Mouse (Mus musculus) adrenal gland, postnatal 36 days (tissue): Measurements from ENCODE around the gene 5330417H12Rik. TPM values are rescaled to one million over a fixed set of nuclear protein-coding genes. Genes with fewer than 3 reads are reported as not detected.

Source experiments
- DNase-seq, 2 experiments: peaks; one replicate each; pipeline ENCODE4 v3.0.0; 2021; ENCODE audit warnings: mixed read lengths in 1 of 2
- total RNA-seq, 2 experiments: library from RNA; stranded (reverse); gene quantifications; 2 replicates each; pipeline ENCODE4 v1.2.3; 2021

5330417H12Rik gene
- total RNA-seq, 2 experiments from 2014 or later: not detected

DNA sequence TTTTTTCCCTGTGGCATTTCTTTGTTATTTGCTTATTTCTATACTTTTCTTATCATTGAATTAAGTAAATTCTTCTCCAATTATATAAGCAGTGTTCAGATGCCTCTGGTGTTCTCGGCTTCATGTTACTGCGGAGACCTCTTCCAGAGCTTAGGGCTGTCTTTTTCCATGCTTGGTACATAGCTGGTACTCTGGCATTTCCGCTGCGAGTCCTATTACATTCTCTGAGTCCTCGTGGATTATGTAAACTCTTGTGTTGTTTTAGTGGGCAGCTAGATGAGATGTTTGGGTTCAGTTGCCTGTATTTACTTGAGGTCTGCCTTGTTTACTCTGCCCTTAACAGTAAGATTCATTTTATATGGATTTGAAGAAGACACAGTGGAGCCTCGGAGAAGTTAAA, 820 bp upstream of the 5330417H12Rik start:
- DNase-seq: no peak

DNA sequence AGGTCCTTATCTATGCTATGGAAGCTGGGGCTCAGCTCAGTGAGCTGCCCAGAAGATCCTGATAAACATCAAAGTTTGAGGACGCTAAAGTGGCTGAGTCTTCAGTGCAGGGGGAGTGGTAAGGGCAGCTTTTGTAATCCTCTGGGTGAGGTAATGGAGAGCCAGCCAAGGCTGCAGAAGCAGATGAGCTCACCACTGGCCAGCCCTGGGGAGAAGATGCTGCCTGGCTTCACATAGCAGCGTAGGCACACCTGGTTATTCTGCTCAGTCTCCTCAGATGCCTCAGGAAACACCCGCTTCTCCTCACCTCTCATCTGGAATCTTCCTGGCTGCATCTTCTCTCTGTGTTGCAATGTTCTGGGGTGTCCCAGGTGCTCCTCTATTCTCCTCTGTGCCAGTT, 529 bp downstream of the 5330417H12Rik start:
- peak; percentile 15 to 20 for DNase-seq

DNA sequence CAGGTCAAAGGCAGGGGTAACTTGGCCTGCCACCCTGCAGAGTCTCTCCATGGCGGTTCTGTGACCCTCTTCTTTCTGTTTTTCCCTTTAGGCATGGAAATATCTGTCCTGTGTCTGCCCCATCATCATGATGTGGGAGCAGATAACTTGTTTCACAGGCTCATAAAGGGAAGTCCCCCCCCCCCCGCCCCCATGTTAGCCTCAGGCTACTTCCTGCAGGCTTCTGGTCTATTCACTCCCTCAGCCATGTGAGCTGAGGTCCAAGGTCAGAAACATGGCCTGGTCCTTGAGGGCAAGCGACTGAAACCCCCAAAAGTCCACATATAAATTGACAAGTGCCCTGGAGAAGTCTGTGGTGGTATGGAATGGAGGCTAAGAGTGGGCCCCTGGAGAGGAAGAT, 4.8 kb downstream of the 5330417H12Rik start:
- no peak for DNase-seq

GRCm38 (mm10) chr7:107619225-107619624, 5.7 kb downstream of the 5330417H12Rik start:
- DNase-seq: no peak

GRCm38 (mm10) chr7:107618028-107618992, 6.7 kb downstream of the 5330417H12Rik start:
- no peak for DNase-seq

GRCm38 (mm10) chr7:107610880-107611279, 14.1 kb downstream of the 5330417H12Rik start:
- no peak for DNase-seq

- DNase-seq: no peak
Observed at GRCm38 (mm10) chr7:107609622-107610255, 15.2 kb downstream of the 5330417H12Rik start.

GRCm38 (mm10) chr7:107607766-107608165, 17.2 kb downstream of the 5330417H12Rik start:
- DNase-seq: no peak

- no peak for DNase-seq
Observed at GRCm38 (mm10) chr7:107602913-107603312, 22.0 kb downstream of the 5330417H12Rik start.

DNA sequence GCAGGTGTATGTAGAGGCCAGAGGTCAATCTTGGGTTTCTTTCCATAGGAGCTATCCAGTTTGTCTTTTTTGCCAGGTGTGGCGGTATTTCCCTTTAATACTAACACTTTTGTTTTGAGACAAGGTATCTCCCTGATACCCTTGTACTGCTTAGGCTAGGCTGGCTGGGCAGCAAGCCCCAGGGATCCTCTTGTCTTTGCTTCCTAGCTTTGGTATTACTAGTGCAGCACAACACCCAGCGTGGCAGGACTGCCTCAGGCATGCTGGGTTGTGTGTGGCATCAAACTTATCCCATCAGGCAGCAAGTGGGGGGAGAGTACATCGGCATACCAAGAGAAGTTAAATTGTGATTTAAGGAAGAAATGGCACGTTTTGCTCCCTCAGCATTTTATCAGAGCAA, 22.5 kb downstream of the 5330417H12Rik start:
- DNase-seq: no peak

- no peak for DNase-seq
Observed at GRCm38 (mm10) chr7:107600651-107601050, 24.3 kb downstream of the 5330417H12Rik start.

DNA sequence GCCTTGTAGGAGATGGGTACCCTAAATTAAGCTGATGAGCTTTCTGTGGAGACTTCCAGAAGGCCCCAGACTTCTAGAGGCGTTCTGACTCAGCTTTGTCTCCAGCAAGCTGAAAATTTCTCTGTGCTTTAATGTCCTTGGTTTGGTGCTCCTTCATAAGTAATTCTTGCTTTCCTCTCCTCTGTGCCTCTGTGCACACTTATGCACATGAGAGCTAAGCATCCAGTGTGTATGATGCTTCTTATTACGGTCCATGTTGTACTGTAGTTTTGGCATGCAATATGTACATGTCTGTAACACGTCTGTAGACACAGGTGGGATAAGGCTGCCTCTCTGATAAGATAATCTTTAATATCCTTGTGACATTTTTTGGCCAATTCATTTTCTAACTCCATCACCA, 27.0 kb downstream of the 5330417H12Rik start:
- DNase-seq: no peak

DNA sequence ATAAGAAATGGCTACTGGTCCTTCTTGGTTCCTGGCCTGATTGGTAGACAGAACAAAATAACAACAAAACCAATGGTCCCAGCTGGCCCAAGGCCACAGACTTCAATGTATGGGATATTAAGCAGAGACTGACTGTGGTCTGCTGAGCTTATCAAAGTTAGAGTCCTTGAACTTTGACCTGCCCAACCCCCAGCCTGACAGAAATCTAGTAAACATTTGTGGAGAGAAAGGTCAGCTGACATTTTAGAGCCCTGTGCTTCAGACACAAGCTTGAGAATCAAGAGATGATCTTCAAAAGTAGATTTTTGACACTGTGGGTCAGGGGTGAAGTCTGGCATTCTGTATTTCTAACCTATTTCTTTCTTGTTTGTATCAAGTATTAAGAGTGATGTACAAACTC, 28.2 kb downstream of the 5330417H12Rik start:
- DNase-seq: no peak

GRCm38 (mm10) chr7:107595426-107595825, 29.5 kb downstream of the 5330417H12Rik start:
- DNase-seq: no peak

- DNase-seq: peak; percentile 97 to 99
Observed at GRCm38 (mm10) chr7:107594857-107595402, 30.0 kb downstream of the 5330417H12Rik start, which contains the start of gene Ppfibp2. Ppfibp2 (plus strand) TSS chr7:107595207.

- peak; percentile 49 to 72 for DNase-seq
Observed at GRCm38 (mm10) chr7:107594325-107594856, 30.6 kb downstream of the 5330417H12Rik start.

DNA sequence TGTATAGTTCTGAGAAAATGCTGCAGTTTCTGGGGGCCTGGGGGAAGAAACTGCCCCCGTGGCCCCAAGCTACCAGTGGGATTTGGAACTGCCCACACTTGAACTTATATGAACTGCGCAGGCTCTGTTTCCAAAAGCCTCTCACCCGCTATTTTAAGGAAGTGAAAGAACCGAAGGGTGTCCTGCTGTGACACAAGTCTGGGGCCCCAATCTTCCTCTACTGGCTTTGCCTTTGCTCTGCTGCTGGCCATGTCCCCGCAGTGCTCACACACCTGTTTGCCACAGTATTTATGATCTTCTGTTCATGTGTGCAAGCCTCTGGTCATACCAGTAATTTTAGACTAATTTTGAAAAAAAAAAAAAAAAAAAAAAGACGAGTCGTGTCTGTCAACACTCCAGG, 31.1 kb downstream of the 5330417H12Rik start:
- DNase-seq: no peak

- DNase-seq: no peak
Observed at GRCm38 (mm10) chr7:107592641-107593040, 32.3 kb downstream of the 5330417H12Rik start.

DNA sequence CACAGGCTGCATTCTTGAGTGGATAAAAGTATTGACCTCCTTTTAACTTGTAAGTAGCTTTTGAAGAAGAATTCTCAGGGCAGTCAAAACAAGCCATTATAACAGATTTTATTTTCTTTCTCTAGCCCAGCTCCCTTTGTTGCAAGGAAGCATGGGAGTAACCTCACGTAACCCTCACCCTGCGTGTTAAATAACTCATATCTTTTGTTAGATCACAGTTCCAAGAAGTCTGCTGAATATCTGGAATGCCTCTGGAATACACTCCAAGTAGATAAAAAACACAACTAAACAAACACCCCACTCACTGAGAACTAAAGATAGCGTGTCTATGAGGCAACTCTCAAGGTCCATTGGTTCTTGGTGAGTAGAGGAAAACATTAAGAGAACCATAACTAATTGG, 50.7 kb downstream of the 5330417H12Rik start:
- no peak for DNase-seq
